Mouse (Mus musculus) retina, postnatal 7 days (tissue): Measurements from ENCODE around the gene Pde7b.

Source experiments
- DNase-seq: peaks from one replicate; pipeline ENCODE4 v3.0.0-alpha.2; 2012; ENCODE audit warnings: low read depth, low spot score

Pde7b gene

DNA sequence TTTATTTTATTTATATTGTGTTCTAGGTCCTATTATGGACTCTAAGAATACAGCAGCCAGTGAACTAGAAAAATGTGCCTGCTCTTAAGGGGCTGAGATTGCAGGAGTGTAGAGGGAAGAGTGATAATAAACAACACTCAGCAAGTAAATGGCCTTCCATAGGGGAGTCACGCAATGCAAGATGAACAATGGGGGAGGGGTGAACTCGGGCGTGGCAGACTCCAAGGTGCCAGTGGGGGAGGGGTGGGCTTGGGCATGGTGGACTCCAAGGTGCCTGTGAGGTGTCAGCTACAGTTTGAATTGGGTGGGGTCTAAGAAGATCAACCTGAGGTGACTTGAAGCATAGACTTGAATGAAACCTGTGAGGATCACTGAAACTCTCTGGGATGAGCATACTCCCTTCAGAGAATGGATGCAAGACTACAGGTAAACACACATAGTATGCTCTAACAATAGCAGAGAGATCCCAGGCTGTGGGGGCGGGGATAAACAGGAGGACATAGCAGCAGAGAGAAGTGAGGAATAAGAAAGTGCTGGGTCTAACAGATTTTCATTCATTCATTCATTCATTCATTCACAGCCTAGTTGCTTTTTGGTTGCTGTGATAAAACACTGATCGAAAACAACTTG lies 230.9 kb downstream of the Pde7b start:
- DNase-seq, result no peak

DNA sequence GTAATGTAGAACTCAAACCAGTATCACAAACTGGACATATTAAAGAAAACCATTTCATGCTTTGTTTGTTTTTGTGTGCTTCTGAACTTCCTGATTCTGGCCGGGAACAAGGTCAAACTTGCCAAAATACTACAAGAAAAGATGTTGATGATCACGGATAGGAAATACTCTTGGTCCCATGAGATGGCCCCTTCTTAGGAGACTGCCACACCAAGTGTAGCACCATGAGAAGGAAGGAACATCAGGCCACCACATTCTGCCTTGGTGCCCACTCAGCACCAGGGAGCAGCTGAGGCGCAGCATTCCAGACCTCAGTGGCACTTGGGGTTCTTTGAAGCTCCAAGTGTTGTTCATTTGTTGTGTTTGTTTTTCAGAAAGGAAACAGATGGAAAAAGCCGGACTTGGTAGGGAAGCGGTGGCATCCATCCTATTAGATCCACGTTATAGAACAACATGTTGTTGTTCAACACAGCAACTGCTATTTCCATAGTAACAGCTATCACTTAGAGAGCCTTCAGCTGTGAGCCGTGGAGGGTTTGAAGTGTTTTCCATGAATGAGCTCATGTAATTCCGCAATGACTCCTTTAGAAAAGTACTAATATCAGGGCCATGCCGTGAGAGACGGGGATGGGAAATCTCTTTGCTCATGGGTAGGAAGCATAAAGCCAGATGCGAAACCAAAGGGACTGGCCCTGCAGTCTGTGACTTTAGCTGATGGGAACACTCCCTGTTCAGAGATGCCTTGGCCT lies 232.5 kb downstream of the Pde7b start:
- no peak for DNase-seq

DNA sequence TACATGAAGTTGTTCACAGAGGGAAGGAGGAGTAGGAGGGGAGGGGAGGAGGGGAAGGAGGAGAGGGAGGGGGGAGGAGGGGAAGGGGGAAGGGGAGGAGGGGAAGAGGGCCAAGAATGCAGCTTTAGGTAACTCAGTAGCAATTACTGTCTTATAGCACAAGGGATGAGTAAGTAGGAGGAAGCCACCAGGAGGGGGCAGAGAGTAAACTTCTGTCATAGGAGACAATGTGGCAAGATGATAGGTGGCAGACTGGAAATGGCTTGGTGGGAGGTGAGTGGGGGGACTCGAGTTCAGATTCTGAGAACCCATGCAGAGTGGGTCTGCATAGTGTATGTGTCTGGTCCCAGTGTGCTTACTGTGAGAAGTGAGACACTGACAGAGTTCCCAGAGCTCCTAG lies 234.1 kb downstream of the Pde7b start:
- no peak for DNase-seq

DNA sequence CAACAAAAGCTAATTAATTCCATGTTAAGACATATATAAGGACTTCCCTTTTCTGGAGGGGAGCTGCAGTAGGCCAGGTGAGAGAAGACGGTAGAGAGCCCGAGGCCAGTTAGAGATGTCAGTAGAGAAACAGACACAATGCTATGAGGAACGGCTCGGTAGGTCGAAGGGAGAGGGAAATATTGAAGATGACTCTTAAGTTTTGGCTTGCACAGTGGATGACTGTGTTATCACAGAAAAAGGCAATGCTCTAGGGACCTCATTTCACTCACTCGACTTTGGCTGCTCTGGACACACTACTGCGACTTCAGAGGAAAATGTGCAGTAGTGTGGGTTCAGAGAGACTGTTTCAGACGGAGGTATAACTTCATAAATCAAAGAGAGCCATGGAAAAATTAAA lies 234.6 kb downstream of the Pde7b start:
- DNase-seq, result no peak

GRCm38 (mm10) chr10:20486461-20487253 lies 238.2 kb downstream of the Pde7b start:
- no peak for DNase-seq

GRCm38 (mm10) chr10:20485816-20486215 lies 239.1 kb downstream of the Pde7b start:
- no peak for DNase-seq

DNA sequence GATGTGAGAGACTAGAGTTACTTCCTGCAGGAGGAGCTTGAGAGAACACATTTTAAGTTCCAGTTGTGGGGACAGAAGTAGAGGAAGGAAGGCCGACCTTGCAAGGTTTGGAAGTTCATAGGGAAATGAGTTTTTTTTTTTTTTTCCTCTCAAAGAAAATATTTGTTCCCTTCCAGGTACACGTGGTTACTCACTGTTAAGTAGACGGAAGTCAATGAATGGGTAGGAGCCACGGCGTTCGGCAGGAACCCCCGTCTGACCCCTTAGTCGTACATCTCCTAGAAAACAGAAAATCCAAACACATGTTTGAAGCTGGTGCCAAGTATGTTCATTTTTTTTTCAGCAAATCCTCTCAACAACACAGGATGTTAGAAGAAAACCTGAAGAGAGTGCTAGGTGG lies 245.4 kb downstream of the Pde7b start:
- no peak for DNase-seq

DNA sequence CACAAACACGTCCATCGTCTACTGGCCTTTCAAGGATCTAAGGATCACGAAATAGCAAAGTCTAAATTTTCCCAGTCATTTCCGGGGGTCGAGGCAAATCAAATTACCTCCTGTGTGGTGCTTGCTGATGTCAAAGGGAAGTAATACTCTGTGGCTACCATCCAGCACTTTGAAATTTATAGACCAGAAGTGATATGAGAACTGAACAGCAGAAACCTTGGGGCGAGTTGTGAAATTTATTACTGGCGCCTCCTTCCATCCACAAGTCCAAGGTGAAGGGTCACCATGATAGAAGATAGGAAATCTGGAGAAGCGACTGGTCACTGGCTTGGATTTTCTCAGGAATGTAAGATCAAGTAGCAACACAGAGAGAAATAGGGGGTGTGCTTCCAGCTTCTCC lies 246.4 kb downstream of the Pde7b start:
- DNase-seq, result no peak

DNA sequence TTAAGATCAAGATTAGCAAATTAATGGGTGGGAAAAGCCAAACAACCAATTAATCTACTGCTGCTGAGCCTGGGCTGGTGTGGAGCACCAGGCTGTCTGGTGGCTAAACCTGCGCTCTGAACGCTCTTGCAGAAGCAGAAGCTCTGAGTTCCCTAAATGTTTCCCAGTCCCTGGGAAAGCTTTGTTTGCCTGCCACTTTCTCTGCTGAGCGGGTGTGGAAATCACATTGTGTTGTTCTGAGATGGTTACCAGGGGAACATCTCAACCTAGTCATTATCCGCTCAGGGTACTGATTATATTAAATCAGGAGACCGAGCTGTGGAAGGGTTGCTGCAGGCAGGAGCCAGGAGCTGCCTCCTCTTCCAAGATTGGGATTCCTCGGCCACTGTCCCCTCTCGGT lies 250.0 kb downstream of the Pde7b start:
- no peak for DNase-seq

- no peak for DNase-seq
Observed at GRCm38 (mm10) chr10:20474036-20474435, 250.8 kb downstream of the Pde7b start.

- no peak for DNase-seq
Observed at GRCm38 (mm10) chr10:20473505-20473904, 251.4 kb downstream of the Pde7b start.

DNA sequence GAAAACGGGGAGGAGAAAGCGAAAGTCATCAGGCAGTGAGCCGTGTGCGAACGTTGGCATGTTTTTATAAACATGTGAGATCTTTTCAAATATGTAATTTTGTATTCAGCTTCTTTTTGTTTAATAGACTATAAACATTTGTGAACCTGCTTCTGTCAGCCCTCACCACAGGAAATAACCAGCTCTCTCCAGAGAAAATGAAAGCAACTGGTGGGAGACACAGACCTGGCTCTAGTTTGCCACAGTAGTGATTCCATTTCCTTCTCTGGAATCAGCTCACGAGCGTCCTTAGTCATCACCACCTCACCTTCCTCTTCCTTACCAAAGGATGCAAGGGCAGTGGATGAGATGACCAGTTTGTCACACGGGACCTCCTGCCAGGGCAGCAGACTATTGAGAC lies 252.9 kb downstream of the Pde7b start:
- DNase-seq, result no peak

- no peak for DNase-seq
Observed at GRCm38 (mm10) chr10:20464631-20465030, 260.2 kb downstream of the Pde7b start.

DNA sequence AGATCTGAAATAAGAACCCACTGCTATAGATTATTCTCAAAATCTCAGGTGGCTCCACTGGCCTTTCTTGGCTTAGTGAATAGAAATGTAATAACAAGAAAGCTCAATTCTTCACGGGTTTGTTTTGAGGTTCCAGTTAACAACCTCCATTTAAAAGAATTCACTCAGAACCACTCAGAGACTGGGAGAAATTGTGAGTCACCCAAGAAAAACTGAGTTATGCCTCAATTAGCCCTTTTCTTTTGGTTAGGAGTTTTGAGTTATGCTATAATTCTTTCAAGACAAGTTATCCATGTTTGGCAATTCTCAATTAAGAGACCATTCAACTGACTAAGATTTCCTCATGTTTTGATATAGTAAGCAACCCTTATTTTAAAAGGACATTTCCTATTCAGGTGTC lies 260.9 kb downstream of the Pde7b start:
- DNase-seq, result no peak

DNA sequence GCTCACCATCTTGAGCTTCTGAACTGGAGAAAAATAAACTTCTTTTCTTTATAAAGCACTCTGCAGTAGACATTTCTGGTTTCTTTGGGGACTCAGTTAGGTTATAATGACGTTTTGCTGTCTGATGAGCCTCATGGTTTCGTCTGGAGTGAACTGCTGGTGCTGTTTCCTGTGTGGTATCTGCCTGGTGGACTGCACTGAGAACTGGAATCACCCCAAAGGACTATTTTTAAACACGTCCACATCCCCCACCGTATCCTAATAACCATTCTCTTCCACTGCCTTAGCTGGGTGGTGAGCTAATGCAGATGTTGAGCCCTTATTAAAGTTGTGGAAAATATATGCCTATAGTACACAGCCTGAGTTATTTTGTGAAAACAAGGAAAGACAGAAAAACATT lies 262.3 kb downstream of the Pde7b start:
- DNase-seq, result no peak

GRCm38 (mm10) chr10:20459657-20460350 lies 265.1 kb downstream of the Pde7b start:
- no peak for DNase-seq

DNA sequence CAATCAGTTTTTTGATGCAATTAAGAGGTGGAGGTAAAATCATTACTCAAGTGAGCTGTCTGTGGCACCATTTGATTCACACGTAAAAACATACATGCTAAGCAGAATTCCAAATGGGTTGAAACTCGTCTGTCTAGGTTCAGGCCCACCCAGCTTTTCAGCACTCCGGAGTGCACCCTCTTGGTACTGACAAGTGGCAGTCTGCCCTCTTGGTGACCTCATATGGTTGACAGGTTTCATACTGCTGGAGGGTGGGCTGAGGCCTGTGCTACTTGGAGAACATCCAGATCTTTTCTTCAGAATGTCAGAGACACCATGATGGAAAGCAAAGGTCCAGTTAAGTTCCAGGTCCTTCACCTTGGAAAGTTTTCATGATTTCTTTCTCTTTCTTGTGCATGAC lies 265.7 kb downstream of the Pde7b start:
- no peak for DNase-seq

DNA sequence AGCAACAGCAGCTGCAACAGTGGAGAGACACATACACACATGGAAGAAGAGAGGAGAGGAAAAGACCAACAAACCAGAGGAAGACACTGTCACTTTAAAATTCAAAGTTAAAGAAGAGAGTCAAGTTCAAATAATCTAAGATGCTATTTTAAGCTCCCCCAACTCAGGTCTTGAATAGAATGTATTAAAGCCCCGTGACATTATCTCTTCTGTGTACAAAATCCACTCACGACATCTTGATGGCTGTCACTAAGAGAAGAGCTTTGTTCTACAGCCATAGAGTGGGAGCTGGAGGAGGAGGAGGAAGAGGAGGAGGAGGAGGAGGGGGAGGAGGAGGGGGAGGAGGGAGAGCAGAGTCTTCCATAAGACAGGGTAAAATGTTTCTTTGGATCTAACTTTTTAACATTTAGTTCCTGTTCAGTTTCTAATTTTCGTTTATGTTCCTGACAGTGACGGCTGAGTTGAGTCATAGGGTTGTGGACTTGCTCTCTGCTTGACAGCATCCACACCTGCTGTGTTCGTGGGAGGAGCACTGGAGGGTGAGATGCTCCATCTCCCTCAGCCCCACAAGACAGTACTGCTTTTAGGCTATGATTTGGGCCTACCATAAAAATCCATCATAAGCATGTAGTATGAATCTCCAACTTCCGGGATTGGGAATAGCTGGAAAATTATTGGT lies 270.4 kb downstream of the Pde7b start:
- DNase-seq, result no peak

GRCm38 (mm10) chr10:20437428-20437827 lies 287.4 kb downstream of the Pde7b start:
- DNase-seq, result no peak

DNA sequence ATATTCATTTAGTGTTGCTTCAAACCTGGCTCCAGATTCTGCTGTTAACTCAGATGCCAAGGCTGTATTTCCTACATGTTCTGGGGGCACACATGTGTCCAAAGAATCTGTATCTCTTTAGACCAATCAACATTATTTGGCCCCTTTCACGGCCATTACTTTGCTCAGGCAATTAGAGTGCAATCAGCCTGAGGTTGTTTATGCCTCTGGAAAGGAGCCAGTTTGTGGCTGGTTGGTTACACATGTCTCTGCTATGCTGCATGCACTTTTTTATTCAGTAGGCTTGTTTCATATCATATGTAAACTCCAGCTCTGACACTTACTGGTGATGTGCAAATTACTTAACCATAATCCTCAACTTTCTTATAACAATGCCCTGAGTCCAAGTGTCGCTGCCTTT lies 287.9 kb downstream of the Pde7b start:
- no peak for DNase-seq

- DNase-seq, result no peak
Observed at GRCm38 (mm10) chr10:20435913-20436312, 289.0 kb downstream of the Pde7b start.

DNA sequence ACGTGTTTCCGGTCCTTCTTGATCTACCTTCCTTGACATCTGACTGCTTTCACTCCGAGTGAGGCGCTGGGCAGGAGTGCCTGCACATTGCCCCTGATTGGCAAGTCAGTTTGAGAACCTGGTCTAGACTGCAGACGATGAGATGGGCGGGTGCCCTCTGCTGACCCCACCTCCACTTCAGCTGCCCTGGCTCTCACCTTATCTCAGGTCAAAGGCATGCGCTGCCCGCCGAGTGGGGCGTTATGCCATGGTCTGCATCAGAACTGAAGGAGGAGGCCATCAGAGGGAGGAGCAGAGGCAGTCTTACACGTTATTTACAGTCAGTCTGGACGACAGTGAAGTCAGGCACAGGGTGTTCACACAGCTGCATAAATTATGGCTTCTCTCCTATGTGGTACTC lies 293.5 kb downstream of the Pde7b start:
- no peak for DNase-seq
